Mouse (Mus musculus): ENCODE measurements around the gene Padi4.

- no peak for TF ChIP-seq GATA1 (IDR thresholded peaks at IDR 0.05; ENCODE audit: borderline replicate concordance, low read length)
- TF ChIP-seq FLI1 (IDR thresholded peaks at IDR 0.05; ENCODE audit: low read length) = no peak
Measured at GRCm38 (mm10) chr4:140718436-140718835, 55.6 kb downstream of the Padi4 start.

Data from megakaryocyte, embryonic 14.5 days (primary cell).